Mouse (Mus musculus): ENCODE data around the gene Mcf2.

DNA sequence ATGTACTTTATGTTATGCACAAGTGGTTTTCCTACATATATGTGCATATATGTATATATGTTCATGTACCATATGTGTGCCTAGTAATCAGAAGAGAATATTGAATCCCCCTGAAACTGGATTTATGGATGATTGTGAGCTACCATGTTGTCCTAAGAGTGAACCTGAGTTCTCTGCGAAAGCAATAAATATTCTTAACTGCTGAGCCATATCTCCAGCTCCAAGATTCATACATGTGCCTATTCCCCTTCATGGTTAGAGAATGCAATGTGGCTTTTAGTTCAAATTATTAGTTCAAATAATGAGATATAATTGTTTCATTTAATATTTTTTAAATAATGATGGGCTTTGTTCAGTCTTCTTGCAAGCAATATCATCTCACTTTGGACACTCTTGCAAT, 124.1 kb downstream of the Mcf2 start:
- TF ChIP-seq POLR2A (IDR thresholded peaks at IDR 0.05; ENCODE audit: control insufficient read depth, extremely low read depth, insufficient read depth, low read length, poor library complexity), result no peak
- no peak for TF ChIP-seq CTCF (IDR thresholded peaks at IDR 0.05; ENCODE audit: borderline replicate concordance, control insufficient read depth, extremely low read depth, insufficient read depth, low read length, poor library complexity)
